Mouse (Mus musculus): ENCODE data around the gene Sycp2. TPM values are rescaled to one million over a fixed set of nuclear protein-coding genes. Genes with fewer than 3 reads are reported as not detected.

The Sycp2 gene
- polyA plus RNA-seq, 1 experiment = not detected

DNA sequence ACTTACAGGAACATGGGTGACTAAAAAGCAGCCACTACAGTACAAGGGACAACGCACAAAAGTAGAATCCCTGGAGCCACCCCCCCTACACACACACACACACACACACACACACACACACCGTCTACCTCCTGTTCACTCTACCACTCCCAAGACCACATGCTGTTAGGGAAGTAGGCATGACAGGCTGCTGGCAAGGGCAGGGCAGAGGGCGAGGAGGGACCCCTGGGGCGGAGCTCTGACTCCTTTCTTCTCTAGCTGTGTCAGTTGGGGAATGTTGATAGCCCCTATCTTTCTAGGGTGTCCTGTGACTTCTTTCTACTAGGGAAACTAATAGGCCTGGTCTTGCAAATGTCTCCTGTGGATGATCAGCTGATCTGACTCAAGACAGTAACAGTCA, 9.5 kb upstream of the Sycp2 start:
- TF ChIP-seq SRF (IDR thresholded peaks at IDR 0.05; ENCODE audit: control insufficient read depth, insufficient read length, low read depth) (no peak), E2F4 (IDR thresholded peaks at IDR 0.05; ENCODE audit: insufficient read depth) (no peak), USF1 (IDR thresholded peaks at IDR 0.05; ENCODE audit: low read depth) (no peak), MYOG (IDR thresholded peaks at IDR 0.05; ENCODE audit: control insufficient read depth in 1 of 3, insufficient read depth in 1 of 3, insufficient read length in 2 of 3, low read depth in 2 of 3) (no peak), MAX (IDR thresholded peaks at IDR 0.05; ENCODE audit: low read depth) (no peak), POLR2AphosphoS2 (IDR thresholded peaks at IDR 0.05; ENCODE audit: insufficient read length, low read depth) (no peak), REST (IDR thresholded peaks at IDR 0.05; ENCODE audit: insufficient read depth, insufficient read length) (no peak), POLR2A (IDR thresholded peaks at IDR 0.05; ENCODE audit: insufficient read length, low read depth) (no peak), CEBPB (IDR thresholded peaks at IDR 0.05; ENCODE audit: insufficient read depth, poor library complexity, severe bottlenecking) (no peak), TCF3 (IDR thresholded peaks at IDR 0.05; ENCODE audit: insufficient read length, low read depth) (no peak), TCF12 (IDR thresholded peaks at IDR 0.05; ENCODE audit: insufficient read depth, poor library complexity, severe bottlenecking) (no peak), MYOD1 (IDR thresholded peaks at IDR 0.05; ENCODE audit: control insufficient read depth in 1 of 3, insufficient read length in 2 of 3, low read depth in 2 of 3) (no peak)

DNA sequence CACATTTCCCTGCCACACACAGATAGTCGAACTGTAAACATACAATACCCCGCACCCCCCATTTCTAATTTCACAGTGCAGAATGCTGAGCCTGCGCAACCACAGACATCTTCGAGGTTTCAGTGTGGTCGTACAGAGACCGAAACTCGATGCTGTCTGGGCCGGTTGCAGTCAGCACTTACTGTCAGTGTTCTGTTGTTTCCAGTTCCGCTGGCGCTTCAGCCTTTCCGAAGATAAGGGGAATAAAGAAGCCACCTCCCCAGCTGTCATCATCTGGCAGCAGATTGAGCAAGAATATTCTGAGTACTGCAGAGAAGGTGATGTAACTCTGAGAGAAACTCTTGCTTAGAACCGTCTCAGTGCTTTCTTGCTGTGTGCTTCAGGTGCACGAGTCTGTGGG, 8.9 kb upstream of the Sycp2 start:
- Histone ChIP-seq H3ac (ENCODE audit: control insufficient read depth, insufficient read length) (no peak overlapping the region), H3K4me2 (ENCODE audit: low read depth) (no peak overlapping the region), H3K27me3 (ENCODE audit: control insufficient read depth, insufficient read depth, insufficient read length) (no peaks in the 10 kb centered on the region), H3K36me3 (ENCODE audit: control insufficient read depth, insufficient read depth) (no peaks in the 10 kb centered on the region), H3K4me3 (no peak overlapping the region), H3K79me2 (ENCODE audit: control insufficient read depth, insufficient read depth) (no peaks in the 10 kb centered on the region)
- TF ChIP-seq MYOD1 (IDR thresholded peaks at IDR 0.05; ENCODE audit: control insufficient read depth in 1 of 3, insufficient read length in 2 of 3, low read depth in 2 of 3) (no peak), POLR2AphosphoS2 (IDR thresholded peaks at IDR 0.05; ENCODE audit: insufficient read length, low read depth) (no peak), REST (IDR thresholded peaks at IDR 0.05; ENCODE audit: insufficient read depth, insufficient read length) (no peak), POLR2A (IDR thresholded peaks at IDR 0.05; ENCODE audit: insufficient read length, low read depth) (no peak), E2F4 (IDR thresholded peaks at IDR 0.05; ENCODE audit: insufficient read depth) (no peak), SRF (IDR thresholded peaks at IDR 0.05; ENCODE audit: control insufficient read depth, insufficient read length, low read depth) (no peak), MYOG (IDR thresholded peaks at IDR 0.05; ENCODE audit: control insufficient read depth in 1 of 3, insufficient read depth in 1 of 3, insufficient read length in 2 of 3, low read depth in 2 of 3) (no peak), TCF12 (IDR thresholded peaks at IDR 0.05; ENCODE audit: insufficient read depth, poor library complexity, severe bottlenecking) (no peak), USF1 (IDR thresholded peaks at IDR 0.05; ENCODE audit: low read depth) (no peak), MAX (IDR thresholded peaks at IDR 0.05; ENCODE audit: low read depth) (no peak), TCF3 (IDR thresholded peaks at IDR 0.05; ENCODE audit: insufficient read length, low read depth) (no peak), CEBPB (IDR thresholded peaks at IDR 0.05; ENCODE audit: insufficient read depth, poor library complexity, severe bottlenecking) (no peak)

More for the DNA sequence above, 9.5 kb upstream of the Sycp2 start:
- Histone ChIP-seq H3ac (ENCODE audit: control insufficient read depth, insufficient read length) (no peak overlapping the region), H3K27me3 (ENCODE audit: control insufficient read depth, insufficient read depth, insufficient read length) (no peaks in the 10 kb centered on the region), H3K36me3 (ENCODE audit: control insufficient read depth, insufficient read depth) (no peaks in the 10 kb centered on the region), H3K79me2 (ENCODE audit: control insufficient read depth, insufficient read depth) (no peaks in the 10 kb centered on the region), H3K4me2 (ENCODE audit: low read depth) (no peak overlapping the region), H3K4me3 (no peak overlapping the region)

DNA sequence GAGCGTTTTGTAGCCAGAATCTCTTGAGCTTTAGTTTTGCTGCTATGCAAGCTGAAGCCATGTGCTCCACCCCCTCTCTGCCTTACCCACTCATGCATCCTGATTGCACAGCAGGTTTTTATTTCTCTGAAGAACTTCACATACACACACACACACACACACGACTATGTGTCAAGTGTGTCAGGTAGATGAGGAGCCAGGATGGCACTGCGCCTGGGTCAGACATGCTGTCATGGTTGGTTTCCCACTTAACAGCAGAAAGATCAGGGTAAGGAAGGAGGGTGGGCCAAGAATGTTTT, 7.6 kb upstream of the Sycp2 start:
- no peaks in the 10 kb centered on the region for H3K27me3 ChIP-seq (ENCODE audit: control insufficient read depth, insufficient read depth, insufficient read length)
- H3K36me3 ChIP-seq (ENCODE audit: control insufficient read depth, insufficient read depth) = no peaks in the 10 kb centered on the region
- no peaks in the 10 kb centered on the region for H3K79me2 ChIP-seq (ENCODE audit: control insufficient read depth, insufficient read depth)
- no peak for TF ChIP-seq SRF (IDR thresholded peaks at IDR 0.05; ENCODE audit: control insufficient read depth, insufficient read length, low read depth)
- TF ChIP-seq POLR2A (IDR thresholded peaks at IDR 0.05; ENCODE audit: insufficient read length, low read depth) = no peak
- no peak for TF ChIP-seq MYOG (IDR thresholded peaks at IDR 0.05; ENCODE audit: control insufficient read depth in 1 of 3, insufficient read depth in 1 of 3, insufficient read length in 2 of 3, low read depth in 2 of 3)
- TF ChIP-seq TCF3 (IDR thresholded peaks at IDR 0.05; ENCODE audit: insufficient read length, low read depth) = no peak
- TF ChIP-seq E2F4 (IDR thresholded peaks at IDR 0.05; ENCODE audit: insufficient read depth) = no peak
- TF ChIP-seq POLR2AphosphoS2 (IDR thresholded peaks at IDR 0.05; ENCODE audit: insufficient read length, low read depth) = no peak
- TF ChIP-seq REST (IDR thresholded peaks at IDR 0.05; ENCODE audit: insufficient read depth, insufficient read length) = no peak
- TF ChIP-seq TCF12 (IDR thresholded peaks at IDR 0.05; ENCODE audit: insufficient read depth, poor library complexity, severe bottlenecking) = no peak
- TF ChIP-seq MYOD1 (IDR thresholded peaks at IDR 0.05; ENCODE audit: control insufficient read depth in 1 of 3, insufficient read length in 2 of 3, low read depth in 2 of 3) = no peak
- TF ChIP-seq USF1 (IDR thresholded peaks at IDR 0.05; ENCODE audit: low read depth) = no peak
- no peak for TF ChIP-seq CEBPB (IDR thresholded peaks at IDR 0.05; ENCODE audit: insufficient read depth, poor library complexity, severe bottlenecking)
- no peak for TF ChIP-seq MAX (IDR thresholded peaks at IDR 0.05; ENCODE audit: low read depth)
- H3K4me2 ChIP-seq (ENCODE audit: low read depth) = no peak overlapping the region
- no peak overlapping the region for H3ac ChIP-seq (ENCODE audit: control insufficient read depth, insufficient read length)
- H3K4me3 ChIP-seq = no peak overlapping the region

DNA sequence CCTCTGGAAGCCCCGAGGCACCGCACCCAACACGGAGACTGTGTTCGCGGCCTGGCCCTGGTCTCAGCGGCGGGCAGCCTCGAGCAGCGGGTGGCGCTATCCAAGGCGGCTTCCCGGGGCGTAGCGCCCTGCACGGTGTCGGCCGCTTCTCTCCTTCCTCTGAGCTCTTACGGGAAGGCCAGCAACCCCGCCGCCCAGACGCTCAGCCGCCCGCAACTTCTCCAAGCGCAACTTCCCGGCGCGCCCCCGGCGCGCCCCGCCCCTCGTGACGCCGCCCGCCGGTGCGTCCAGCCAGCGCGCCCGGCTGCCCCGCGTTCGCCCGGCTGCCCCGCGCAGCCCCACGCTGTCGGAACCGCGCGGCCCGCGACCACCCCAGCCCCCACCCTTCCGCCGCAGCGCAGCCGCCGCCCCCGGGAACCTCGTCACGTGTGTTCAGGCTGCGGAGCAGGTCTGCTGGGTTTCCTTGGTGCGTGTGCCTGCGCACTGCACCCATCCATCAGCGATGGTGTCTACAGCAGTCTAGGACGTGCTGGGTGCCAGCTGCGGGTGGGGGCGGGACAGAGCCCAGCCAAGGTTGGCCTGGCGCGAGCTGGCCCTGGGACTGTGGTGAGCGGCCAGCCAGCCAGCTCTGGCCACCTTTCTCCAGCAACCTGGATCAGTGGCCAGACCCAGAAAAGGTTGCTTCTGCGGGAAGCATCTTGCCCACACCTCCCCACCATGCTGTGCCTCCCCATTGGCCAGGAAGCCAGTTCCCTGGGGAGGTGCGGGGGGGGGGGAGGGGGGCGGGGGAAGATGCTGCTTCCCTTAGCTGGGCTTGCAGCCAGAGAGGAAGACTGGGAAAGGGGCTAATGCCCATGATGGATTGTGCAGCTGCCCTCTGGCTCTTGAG, 7.0 kb upstream of the Sycp2 start, which contains the start of the genes Ppp1r3d and Fam217b:
Ppp1r3d (minus strand) TSS at position 212 of the 889 bp plus-strand sequence.
Fam217b (plus strand) TSS at position 264 of the 889 bp plus-strand sequence.
- Histone ChIP-seq H3K4me2 (ENCODE audit: low read depth) (no peak within 1 kb of the TSS), H3K4me3 (no peak within 1 kb of the TSS), H3K36me3 (ENCODE audit: control insufficient read depth, insufficient read depth) (no peaks in the 10 kb centered on the region), H3K79me2 (ENCODE audit: control insufficient read depth, insufficient read depth) (no peaks in the 10 kb centered on the region), H3ac (ENCODE audit: control insufficient read depth, insufficient read length) (no peak within 1 kb of the TSS), H3K27me3 (ENCODE audit: control insufficient read depth, insufficient read depth, insufficient read length) (no peaks in the 10 kb centered on the region)
- TF ChIP-seq REST (IDR thresholded peaks at IDR 0.05; ENCODE audit: insufficient read depth, insufficient read length) (no peak), POLR2AphosphoS2 (IDR thresholded peaks at IDR 0.05; ENCODE audit: insufficient read length, low read depth) (no peak), E2F4 (IDR thresholded peaks at IDR 0.05; ENCODE audit: insufficient read depth) (no peak), SRF (IDR thresholded peaks at IDR 0.05; ENCODE audit: control insufficient read depth, insufficient read length, low read depth) (no peak), POLR2A (IDR thresholded peaks at IDR 0.05; ENCODE audit: insufficient read length, low read depth) (no peak), MYOD1 (IDR thresholded peaks at IDR 0.05; ENCODE audit: control insufficient read depth in 1 of 3, insufficient read length in 2 of 3, low read depth in 2 of 3) (no peak), USF1 (IDR thresholded peaks at IDR 0.05; ENCODE audit: low read depth) (no peak), MAX (IDR thresholded peaks at IDR 0.05; ENCODE audit: low read depth) (no peak), MYOG (IDR thresholded peaks at IDR 0.05; ENCODE audit: control insufficient read depth in 1 of 3, insufficient read depth in 1 of 3, insufficient read length in 2 of 3, low read depth in 2 of 3) (no peak), CEBPB (IDR thresholded peaks at IDR 0.05; ENCODE audit: insufficient read depth, poor library complexity, severe bottlenecking) (no peak), TCF3 (IDR thresholded peaks at IDR 0.05; ENCODE audit: insufficient read length, low read depth) (no peak), TCF12 (IDR thresholded peaks at IDR 0.05; ENCODE audit: insufficient read depth, poor library complexity, severe bottlenecking) (no peak)
